Mouse (Mus musculus) brain, adult 2 months (tissue): ENCODE data around the gene Acap2.

ENCODE experiments used
- DNase-seq: peaks from one replicate; pipeline ENCODE4 v3.0.0; 2011; ENCODE audit warnings: low read depth, low spot score

Gene Acap2

DNA sequence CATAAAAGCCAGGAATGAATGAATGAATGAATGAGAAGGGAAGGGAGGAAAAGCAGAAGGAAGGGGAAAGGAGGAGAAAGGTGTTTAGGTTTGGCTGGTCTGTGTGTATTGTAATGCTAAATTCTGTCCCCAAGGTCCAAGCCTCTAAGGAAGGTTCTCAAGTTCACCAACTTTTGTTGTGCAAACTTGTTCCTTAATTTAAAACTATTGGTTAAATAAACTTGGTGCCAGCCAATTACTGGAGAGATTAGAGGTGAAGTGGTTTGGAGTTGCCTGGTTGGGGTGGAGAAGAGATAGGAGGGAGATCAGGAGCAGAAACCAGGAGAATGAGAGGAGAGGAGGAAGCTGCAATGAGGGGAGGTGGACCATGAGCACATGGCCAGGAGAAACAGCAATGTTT lies 31.4 kb downstream of the Acap2 start:
- no peak for DNase-seq

DNA sequence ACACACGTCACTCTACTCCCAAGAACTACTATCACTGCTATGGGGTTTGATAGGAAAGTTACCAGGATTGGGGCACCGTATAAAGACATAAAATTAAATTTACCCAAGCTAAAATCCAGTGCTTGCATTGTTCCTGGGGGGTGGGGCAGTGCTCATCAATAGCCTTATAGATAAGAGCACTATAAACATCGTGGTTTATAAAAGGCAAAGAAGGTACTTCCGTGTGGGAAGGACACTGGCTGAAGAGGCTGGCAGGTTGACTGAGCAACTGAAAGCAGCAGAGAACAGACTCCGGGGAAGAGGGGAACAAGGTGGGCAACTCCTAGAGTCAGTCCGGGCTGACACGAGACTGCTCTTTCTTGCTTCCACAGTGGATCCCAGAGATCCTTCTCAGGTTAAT lies 33.1 kb downstream of the Acap2 start:
- DNase-seq, result no peak

DNA sequence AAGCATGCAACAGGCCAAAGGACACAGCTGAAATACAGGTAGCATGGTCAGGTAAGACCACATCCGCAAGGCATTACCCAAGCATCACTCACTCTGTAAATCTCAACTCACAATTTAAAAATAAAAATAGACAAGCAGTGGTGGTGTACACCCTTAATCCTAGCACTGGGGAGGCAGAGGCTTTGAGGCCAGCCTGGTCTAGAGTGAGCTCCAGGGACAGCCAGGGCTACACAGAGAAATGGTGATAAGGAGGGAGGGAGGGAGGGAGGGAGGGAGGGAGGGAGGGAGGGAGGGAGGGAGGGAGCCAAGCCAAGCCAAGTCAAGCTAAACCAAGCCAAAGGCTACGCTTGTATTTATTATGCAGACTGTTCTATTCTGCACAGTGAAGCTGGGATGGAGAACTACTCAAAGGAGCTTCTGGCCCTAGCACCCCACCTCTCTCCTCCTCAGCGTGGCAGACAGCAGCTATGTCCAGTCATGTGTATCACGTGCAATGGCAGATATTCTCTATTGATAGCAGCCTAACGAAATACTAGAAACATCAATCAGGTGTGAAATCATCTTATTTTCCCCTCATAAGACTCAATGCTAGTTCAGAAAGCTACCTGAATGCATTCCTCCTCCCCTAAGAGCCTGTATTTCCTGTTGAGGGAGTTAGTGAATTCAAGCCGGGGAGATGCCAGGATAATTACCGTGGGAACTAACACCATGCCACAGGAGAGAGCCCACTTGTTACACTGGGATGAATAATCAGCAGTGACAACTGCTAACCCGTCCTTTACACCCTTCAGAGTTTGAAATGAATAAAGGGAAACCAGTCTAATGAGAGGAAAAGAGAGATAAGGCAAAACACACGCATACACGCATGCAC lies 33.8 kb downstream of the Acap2 start:
- no peak for DNase-seq

DNA sequence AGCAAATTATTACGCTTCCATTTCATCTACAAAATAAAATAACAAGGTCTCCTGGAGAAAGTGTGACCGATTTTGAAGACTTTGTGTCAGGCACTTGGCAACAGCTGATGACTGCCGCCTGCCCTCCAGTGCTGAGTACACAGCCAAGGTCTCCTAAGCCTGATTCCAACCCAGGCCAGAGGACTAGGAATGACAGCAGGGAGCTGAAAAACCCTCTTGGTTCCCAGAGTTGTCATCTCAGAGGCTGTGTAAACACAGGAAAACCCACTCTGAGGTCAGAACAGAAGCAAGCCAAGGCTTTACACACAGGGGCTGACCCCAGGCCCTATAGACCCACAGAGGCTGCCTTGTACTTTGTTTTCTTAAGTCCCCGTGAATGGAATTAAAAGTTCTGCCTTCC lies 35.1 kb downstream of the Acap2 start:
- DNase-seq, result no peak

DNA sequence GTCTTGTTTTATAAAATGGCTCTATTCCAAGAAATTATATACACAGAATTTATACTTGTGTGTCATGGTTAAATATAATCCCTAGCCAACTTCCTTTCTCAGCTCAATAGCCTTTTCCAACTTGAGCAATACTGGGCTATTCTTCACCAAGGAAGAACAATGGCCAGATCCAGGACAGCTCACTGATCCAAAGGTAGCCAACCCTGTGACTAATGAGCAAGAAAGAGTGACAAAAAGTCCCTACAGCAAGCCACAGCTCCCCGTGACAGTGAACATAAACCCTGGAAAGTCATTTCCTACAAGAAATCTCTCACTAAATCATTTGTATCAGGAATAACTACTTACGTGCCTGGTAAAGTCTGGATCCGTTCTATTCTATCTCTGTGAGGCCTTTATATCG lies 35.6 kb downstream of the Acap2 start:
- no peak for DNase-seq

DNA sequence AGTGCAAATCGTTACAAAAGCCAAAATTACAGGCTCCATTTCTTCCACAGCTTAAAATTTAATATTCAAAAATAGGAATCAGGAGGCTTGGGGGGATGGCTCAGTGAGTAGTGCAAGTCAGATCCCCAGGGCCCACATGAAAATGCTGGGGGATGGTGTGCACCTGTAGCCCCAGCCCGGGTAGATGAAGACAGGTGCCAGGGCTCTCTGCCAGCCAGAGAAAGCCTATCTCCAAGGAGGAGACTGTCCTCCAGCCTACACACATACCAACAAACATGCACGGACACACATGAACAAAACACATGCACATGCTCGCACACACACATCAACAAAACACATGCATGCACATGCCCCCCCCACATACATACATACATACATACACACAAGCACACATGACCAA lies 36.9 kb downstream of the Acap2 start:
- no peak for DNase-seq

DNA sequence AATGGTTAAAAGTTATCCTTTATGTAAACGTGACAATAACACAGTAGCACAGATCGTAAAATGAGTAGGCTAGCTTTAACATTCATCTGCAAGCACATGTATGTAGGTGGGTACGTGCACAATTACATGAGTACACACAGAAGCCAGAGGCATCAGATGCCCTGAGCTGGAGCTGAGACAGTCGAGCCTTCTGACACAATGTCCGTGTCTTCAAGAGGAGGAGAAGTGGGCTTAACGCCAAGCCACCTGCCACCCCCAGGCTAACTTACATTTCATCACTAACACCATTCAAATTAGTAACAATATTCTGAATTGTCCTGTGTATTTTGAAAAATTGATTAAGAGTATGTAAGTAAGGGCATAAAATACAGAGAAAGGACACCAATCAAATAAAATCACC lies 40.6 kb downstream of the Acap2 start:
- DNase-seq, result peak; percentile 53

DNA sequence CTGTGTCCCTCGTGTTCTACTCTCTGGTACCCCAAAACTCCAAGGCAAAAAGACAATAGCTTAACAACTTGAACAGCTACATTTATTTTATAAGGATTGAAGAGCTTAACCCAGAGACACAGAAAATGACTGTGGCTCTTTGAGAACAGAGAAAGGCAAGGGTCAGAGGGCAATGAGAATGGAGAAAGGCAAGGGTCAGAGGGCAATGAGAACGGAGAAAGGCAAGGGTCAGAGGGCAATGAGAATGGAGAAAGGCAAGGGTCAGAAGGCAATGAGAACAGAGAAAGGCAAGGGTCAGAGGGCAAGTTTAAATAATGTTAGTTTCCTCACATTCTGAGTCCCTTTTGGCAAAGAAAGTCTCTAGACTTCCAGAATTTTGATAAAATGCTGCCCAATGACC lies 41.6 kb downstream of the Acap2 start:
- DNase-seq, result no peak

DNA sequence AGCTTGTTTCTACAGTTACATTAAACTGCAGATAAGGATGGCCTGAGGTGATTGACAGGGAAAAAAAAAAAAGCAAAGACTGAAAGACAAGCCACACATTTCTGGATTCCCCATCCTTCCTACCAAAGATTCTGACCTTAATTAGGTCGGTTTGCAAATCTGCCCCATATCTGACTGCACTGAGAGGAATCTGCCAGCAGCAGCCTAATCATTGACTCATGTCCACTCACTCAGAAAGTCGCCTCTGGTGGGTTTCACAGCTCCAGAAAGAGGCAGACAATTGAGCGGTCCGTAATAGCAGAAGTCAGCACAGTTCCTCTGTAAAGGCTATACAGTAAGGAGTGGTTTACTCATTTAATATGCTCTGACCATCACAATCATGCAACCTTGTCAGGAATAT lies 51.2 kb downstream of the Acap2 start:
- DNase-seq, result no peak

DNA sequence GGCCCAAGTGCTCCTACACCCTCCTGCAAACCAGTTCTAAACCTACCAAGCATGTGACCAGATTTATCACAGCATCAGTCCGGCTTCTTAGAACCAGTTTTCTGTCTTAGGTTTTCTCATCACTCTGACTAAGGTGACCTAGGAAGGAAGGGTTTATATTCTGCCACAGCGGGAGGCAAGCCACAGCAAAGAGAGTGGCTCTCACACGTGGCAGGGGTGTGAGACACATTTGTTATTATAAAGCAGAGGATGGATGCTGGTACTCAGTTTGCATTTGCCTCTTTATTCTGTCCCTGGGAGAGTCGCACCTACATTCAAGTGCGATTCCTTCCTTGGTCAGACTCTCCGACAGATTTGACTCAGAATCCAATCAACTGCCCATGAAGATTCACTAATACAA lies 52.2 kb downstream of the Acap2 start:
- no peak for DNase-seq

DNA sequence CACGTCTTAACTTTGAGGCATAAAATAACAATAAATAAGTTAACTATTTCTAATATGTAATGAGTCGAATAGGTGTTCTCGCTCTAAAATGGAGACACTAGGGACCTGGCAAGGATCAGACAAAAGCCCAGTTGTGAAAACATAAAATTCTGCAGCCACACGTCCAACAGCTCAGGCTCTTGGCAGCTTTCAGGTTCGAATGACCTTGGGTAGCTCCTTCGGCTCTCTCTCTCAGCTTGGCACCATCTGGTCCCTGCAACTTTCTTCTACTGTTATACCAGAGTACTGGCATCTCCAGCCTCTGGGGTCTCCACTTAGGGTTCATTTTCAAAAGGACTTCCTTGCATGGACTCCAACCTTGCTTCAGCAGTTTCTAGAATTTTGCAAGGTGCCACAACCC lies 53.3 kb downstream of the Acap2 start:
- no peak for DNase-seq

DNA sequence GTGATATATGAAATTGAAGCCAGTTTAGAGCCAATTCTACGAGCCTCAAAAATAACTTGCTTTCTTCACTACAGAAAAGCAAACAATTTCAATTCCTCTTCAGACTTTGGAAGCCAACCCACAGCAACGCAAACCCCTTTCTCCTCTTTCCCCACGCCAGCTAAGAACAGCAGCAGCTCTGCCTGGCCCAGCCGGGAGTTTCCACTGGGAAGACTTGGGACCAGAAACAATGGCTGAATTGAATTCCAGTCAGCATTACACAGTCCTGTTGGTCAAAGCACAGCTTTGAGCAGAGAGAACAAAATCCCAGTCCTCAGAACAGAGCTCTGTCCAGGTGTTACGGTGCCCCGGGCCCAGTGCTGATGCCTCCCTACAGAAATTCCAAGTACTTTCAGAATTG lies 59.1 kb downstream of the Acap2 start:
- peak; percentile 76 for DNase-seq

DNA sequence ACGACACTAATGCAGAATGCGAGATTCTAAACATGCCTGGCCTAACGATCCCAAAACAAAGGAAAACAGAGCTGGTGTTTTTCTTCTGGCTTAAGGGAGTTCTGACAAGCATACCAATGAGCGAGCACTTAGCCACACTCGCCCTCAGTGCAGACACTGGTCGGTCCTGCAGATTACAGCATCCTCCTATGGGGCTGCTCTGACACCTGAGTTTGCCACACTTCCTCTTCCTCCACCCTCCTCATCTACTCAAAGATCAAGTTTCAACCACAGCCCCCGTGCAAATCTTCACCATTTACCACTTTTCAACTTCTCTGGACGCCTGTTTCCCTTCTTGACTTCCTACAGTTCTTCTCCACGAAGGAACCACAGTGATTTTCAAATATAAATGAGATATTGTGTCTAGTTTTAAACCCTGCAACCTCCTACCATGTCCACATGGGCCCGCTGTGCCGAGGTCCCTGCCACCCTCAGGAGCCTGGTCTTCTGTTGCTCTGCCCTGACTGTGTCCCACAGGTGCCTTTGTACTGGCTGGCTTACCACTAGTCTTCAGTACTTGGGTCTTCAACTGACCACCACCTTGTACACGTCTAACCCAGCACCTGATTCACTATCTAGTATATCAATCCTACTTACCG lies 64.3 kb downstream of the Acap2 start:
- peak; percentile 38 for DNase-seq

DNA sequence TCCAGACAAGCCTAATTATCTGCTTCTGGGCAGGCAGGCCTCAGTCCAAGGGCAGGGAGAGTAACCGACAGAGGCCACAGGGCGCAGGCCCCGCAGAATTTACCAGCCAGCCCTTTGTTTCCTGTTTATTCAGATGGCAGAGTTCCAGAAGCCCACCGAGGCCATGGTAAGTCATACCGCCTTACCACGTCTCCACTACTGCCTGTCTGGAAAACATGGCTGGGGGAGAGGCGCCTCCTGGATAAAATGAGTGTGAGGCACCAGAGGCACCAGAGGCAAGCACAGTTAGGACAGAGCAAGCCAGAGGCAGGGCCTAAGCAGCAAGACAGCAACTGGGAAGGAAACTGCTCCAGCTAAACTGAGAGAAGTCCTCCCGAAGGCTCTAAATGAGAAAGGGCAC lies 65.5 kb downstream of the Acap2 start:
- no peak for DNase-seq

DNA sequence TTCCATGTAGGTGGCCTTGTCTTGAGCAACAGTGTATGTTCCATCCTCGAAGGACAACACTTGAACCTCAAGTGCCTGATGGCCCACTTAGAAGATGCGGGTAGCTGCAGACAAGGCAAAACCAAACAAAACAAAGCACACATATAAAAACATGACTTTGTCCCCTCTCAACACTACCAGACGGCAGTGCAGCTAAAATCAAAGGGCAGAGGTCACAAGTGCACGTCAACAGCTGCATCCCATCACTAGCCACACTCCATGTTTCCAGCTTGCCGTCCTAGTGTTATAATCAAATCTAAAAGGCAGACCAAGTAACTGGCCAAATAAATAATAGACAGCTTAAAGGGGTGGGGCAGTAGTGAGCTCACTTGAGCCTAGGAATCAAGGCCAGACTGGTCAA lies 69.5 kb downstream of the Acap2 start:
- no peak for DNase-seq

DNA sequence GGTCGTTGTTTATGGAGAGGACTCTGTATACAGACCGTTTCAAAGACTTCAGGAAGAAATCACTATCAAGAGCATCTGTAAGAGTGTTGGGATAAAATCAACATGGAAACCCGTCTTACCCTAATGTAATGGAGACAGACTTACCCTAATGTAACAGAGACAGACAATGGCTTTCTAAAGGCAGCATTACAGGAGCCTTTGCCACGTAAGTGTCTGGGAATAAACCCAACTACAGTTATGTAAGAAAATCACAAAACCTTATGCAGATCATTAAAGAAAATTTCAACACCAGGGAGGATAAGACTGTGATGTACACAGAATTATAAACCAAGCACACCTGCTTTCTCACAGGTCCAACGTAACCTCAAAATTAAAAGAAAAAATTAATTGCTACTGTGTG lies 72.9 kb downstream of the Acap2 start:
- peak; percentile 58 for DNase-seq

DNA sequence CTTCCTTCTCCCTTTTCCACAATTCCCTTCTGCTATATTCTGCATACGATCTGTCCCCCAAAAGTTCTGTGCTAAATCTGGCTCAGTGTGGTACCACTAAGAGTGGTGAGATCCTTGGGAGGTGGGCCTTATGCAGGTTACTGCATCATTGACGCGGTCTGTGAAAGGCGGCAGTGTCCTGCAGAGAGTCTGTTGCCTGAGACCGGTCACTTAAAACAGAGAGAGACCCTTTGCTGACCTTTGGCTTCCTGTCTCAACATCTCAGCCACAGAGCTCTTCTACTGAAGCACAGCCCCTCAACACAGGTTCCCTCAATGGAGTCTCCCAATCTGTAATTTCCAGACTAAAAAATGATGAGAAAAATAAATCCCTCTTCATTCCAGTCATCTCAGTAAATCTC lies 76.1 kb downstream of the Acap2 start:
- no peak for DNase-seq

DNA sequence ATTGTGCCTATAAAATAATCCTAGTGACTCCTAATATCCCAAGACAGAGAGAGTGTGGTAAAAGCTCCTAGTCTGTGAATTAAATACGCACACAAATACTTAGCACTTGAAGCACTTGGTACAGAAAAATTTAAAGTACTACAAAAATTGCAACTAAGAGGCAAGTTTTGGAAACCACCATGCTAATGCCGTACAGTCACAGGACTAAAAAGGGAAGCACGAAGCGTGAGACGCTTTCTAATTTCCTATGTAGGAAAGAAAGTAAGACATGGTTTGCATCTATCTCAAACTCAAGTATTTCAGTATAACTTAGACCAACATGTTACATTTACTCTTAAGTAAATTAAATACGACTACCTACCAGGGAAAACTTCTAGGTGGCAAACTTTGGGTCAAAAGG lies 79.4 kb downstream of the Acap2 start:
- DNase-seq, result no peak

DNA sequence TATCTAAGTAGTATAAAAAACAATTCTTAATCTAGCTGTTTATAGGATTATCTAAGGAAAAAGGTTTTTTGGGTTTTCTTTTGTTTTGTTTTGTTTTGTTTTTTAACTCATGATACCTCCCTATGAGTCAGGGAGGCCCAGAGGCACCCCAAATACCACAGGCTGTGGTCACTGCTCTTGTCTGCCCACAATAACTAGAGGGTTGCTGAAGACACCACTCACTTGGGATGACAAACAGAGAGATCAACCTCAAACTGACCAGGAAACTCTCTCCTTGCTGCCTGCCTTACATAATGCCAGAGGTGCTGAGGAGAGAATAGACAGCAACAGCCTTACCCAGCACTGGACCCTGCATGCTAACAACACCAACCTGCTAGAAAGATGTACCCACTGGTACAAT lies 87.4 kb downstream of the Acap2 start:
- DNase-seq, result no peak

DNA sequence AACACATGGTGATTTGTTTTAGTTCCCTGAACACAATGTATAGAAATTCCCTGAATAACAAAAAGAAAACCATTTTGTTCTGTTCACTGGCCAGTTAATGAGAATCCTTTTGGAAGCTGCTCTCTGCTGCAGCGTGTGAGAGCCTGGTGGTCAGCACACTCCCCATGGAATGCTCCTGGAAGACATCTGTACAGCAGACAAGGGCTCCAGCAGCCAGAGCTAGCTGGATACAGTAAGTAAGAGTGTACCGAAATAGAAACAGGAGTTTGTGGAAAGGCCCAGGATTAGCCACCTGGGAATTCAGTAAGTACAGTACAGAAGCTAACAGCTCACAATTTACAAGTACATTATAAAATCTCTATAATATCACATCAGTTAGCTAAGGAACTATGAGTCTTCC lies 99.7 kb downstream of the Acap2 start:
- no peak for DNase-seq

DNA sequence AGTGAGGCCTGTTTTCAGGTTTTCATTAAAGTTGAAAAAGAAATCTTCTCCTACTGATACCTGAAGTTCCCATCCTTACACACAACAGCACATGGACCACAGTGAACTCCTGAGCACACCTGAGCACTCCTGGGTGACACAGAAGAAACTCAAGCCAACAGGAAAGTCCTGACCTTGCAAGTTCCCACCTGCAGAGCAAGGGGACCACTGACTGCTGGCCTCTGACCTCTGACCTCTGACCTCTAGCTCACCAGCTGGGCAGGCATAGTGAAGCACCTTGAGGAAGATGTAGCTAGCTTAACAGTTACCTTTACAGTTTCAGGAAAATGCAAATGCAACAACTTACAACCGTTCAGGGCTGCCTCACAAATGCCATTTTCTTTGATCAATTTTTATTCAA lies 101.1 kb downstream of the Acap2 start:
- no peak for DNase-seq

DNA sequence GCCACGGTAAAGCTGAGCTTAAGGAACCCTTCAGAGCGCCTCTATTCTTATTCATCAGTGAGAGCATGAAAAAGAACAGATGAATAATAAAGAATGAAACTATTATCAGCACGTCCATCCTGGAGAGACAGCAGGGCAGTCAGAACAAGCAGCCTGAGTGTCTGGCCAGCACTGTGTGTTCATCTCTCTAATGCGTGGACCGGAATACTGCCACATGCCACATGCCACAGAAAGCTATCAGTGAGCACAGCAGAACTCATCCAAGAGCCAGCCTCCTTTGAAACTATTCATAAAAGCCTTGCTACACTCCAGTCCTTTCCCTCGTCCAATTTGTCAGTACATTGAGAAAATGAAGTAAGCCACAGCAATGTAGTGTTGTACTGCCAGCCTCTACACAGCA lies 107.0 kb downstream of the Acap2 start:
- peak; percentile 24 for DNase-seq

DNA sequence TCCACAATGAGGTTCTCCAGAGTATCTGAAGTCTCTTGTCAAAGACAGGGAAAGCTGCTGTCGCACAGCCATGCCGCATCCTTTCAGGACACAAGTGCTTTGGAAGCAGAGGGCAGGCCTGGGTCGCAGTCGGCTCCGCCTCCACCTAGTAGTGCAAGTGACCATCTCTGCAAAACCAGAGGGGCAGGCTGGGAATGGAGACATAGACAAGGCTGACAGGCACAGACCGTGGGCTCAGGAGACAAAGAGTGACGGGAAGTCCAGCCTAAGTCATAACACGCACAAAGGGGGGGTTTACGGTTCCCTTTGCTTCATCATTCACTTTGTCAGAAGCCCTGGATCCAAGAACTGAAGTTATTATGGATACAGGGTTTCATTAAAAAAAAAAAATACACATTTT lies 107.9 kb downstream of the Acap2 start:
- DNase-seq, result no peak

DNA sequence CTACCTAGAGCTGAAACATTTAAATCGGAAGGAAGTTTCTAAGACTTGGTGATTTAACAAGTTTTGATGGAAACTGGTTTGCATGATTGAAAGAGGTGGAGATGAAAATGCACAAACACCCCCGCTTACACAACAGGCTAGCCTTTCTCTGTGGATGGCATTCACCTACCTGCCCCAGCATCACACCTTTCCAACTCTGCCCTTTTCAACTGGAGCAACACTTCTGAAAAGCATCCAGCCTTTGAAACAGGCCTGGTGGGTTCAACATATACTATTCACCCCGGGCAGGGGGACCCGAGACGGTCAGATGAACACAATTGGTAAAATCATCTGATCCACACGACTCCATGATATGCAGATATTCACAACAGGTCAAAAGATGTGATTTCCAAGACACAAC lies 119.2 kb downstream of the Acap2 start:
- DNase-seq, result no peak
